9 mouse cellular contexts compared by ENCODE assay signal in genomic region chr17:67290662-67291240, GRCm38 (mm10).
A peak's percentile ranks its signal among the peaks of the same experiment; 100 is the strongest.
DNase-seq lines count a peak whose midpoint lies in the region; ATAC-seq lines count a peak whose summit lies in the region.
"Had no signal": no experiment of that assay in that cellular context is flagged by ENCODE, and none has a peak within 500 bp of the region (broad histone marks: within the 10 kb centered on the region; RNA-seq: fewer than 3 reads in every experiment).

No protein-coding gene starts in this region.

- DNase-seq in heart, embryonic 10.5 days (ENCODE audit: low spot score): no peak
- peak; percentile 30 for DNase-seq in embryo, embryonic 11 days
- DNase-seq in thymus, adult 18-20 months: no peak
- no peak for DNase-seq in urinary bladder, adult 2 months (ENCODE audit: low spot score)
- no peak for DNase-seq in kidney, adult 18-20 months

- no peaks in the 10 kb centered on the region for H3K27me3 ChIP-seq in heart, embryonic 16.5 days (ENCODE audit: control insufficient read depth, insufficient read depth, low read length)
- no peaks in the 10 kb centered on the region; the same call in 1 of the 2 replicates for H3K27me3 ChIP-seq in heart, embryonic 10.5 days (ENCODE audit: insufficient read depth, poor library complexity, severe bottlenecking)
- H3K27me3 ChIP-seq in hindbrain, embryonic 13.5 days: no peaks in the 10 kb centered on the region
- no peaks in the 10 kb centered on the region for H3K27me3 ChIP-seq in midbrain, embryonic 16.5 days (ENCODE audit: control insufficient read depth, insufficient read depth, low read depth, low read length)
- H3K27me3 ChIP-seq: CH12.LX had no signal

- WGBS in heart, embryonic 16.5 days: 44% methylated on average over 16 of the region's 16 CpGs
- 46% methylated on average over 16 of the region's 16 CpGs for WGBS in heart, embryonic 10.5 days
- WGBS in hindbrain, embryonic 13.5 days: 19% methylated on average over 16 of the region's 16 CpGs
- WGBS in midbrain, embryonic 16.5 days: 8% methylated on average over 16 of the region's 16 CpGs

- H3K36me3 ChIP-seq in heart, embryonic 16.5 days (ENCODE audit: control insufficient read depth, insufficient read depth): no peaks in the 10 kb centered on the region
- H3K36me3 ChIP-seq in heart, embryonic 10.5 days: no peaks in the 10 kb centered on the region
- H3K36me3 ChIP-seq in hindbrain, embryonic 13.5 days: no peaks in the 10 kb centered on the region
- H3K36me3 ChIP-seq in midbrain, embryonic 16.5 days (ENCODE audit: control insufficient read depth, insufficient read depth, low read length): no peaks in the 10 kb centered on the region

- no peak overlapping the region for H3K9ac ChIP-seq in heart, embryonic 16.5 days (ENCODE audit: low read length)
- no peak overlapping the region for H3K9ac ChIP-seq in hindbrain, embryonic 13.5 days
- H3K9ac ChIP-seq in midbrain, embryonic 16.5 days (ENCODE audit: low read depth, low read length): no peak overlapping the region

- H3K9me3 ChIP-seq in heart, embryonic 16.5 days (replicated peaks; ENCODE audit: control insufficient read depth, low read length): no peaks in the 10 kb centered on the region
- no peaks in the 10 kb centered on the region for H3K9me3 ChIP-seq in heart, embryonic 10.5 days
- H3K9me3 ChIP-seq in hindbrain, embryonic 13.5 days: no peaks in the 10 kb centered on the region
- H3K9me3 ChIP-seq in midbrain, embryonic 16.5 days (replicated peaks; ENCODE audit: control insufficient read depth, low read length, poor library complexity, severe bottlenecking): no peaks in the 10 kb centered on the region

- ATAC-seq in heart, embryonic 16.5 days (replicated peaks; ENCODE audit: extremely low read depth, insufficient read depth, low FRiP score): no peak
- ATAC-seq in hindbrain, embryonic 13.5 days (ENCODE audit: low FRiP score): peak; percentile 86
- ATAC-seq in midbrain, embryonic 16.5 days: peak; percentile 84

- no peak overlapping the region; the same call in 1 of the 2 replicates for H3K4me3 ChIP-seq in heart, embryonic 16.5 days (ENCODE audit: low read length)
- H3K4me3 ChIP-seq in heart, embryonic 10.5 days: no peak overlapping the region
- H3K4me3 ChIP-seq in hindbrain, embryonic 13.5 days: no peak overlapping the region
- peak overlapping the region; percentile 7; the same call in 1 of the 2 replicates for H3K4me3 ChIP-seq in midbrain, embryonic 16.5 days (ENCODE audit: low read depth, low read length)

- no peak overlapping the region for H3K27ac ChIP-seq in heart, embryonic 16.5 days (ENCODE audit: low read length)
- H3K27ac ChIP-seq in heart, embryonic 10.5 days: no peak overlapping the region
- peak overlapping the region; percentile 70 for H3K27ac ChIP-seq in hindbrain, embryonic 13.5 days
- H3K27ac ChIP-seq in midbrain, embryonic 16.5 days (ENCODE audit: low read length): 0 out of 2 replicates have a peak overlapping the region, but pooled peaks have one; percentile 22

- H3K4me2 ChIP-seq in heart, embryonic 16.5 days (ENCODE audit: low read depth, low read length): peak overlapping the region; percentile 42
- peak overlapping the region; percentile 33 for H3K4me2 ChIP-seq in hindbrain, embryonic 13.5 days
- H3K4me2 ChIP-seq in midbrain, embryonic 16.5 days (ENCODE audit: low read length): peak overlapping the region; percentile 42

- peaks cover 3% of the 10 kb centered on the region; the same call in 1 of the 2 replicates for H3K4me1 ChIP-seq in heart, embryonic 16.5 days (ENCODE audit: control insufficient read depth, insufficient read depth, low read length)
- H3K4me1 ChIP-seq in heart, embryonic 10.5 days: peaks cover 14% of the 10 kb centered on the region
- H3K4me1 ChIP-seq in hindbrain, embryonic 13.5 days (replicated peaks): peaks cover 19% of the 10 kb centered on the region
- H3K4me1 ChIP-seq in midbrain, embryonic 16.5 days (ENCODE audit: control insufficient read depth, insufficient read depth, low read length): peaks cover 12% of the 10 kb centered on the region

Comparison
In these comparisons a context has a peak if more than half of its experiments do, and no peak if none do; other contexts are left out.
1. H3K27ac ChIP-seq: peak in hindbrain, embryonic 13.5 days (single experiment) and midbrain, embryonic 16.5 days (single experiment); none in heart, embryonic 16.5 days (single experiment) and heart, embryonic 10.5 days (single experiment).
2. Peak in every context shown above with its lines, with median percentiles within 50 percentile points of each other: H3K4me2 ChIP-seq.